Mouse (Mus musculus) hindbrain, embryonic 11.5 days (tissue): ENCODE results near the gene Dnase2a. TPM values are rescaled to one million over a fixed set of nuclear protein-coding genes. Genes with fewer than 3 reads are reported as not detected.

Source experiments
- ATAC-seq: fragments of 200-750 bp; cut with Nextera tagmentation; 2 replicates; pipeline ENCODE4 v1.8.0; 2017; ENCODE audit warnings: mild to moderate bottlenecking, moderate TSS enrichment, moderate library complexity; ENCODE audit not compliant: low FRiP score
- DNase-seq: peaks from one replicate; pipeline ENCODE4 v3.0.0-alpha.2; 2015; ENCODE audit warnings: low spot score
- H3K27ac ChIP-seq: fragments of 300-500 bp; sonication (generic); 2 replicates; pipeline ENCODE4 v1.5.1; 2014; ENCODE audit warnings: mild to moderate bottlenecking, low read depth, low read length
- H3K27me3 ChIP-seq: fragments of 300-500 bp; sonication (generic); 2 replicates; pipeline ENCODE4 v1.6.1; 2014; ENCODE audit warnings: mild to moderate bottlenecking, low read length, moderate library complexity, mixed read lengths; ENCODE audit not compliant: control insufficient read depth, insufficient read depth
- H3K36me3 ChIP-seq: fragments of 300-500 bp; sonication (generic); 2 replicates; pipeline ENCODE4 v1.6.1; 2014; ENCODE audit warnings: mild to moderate bottlenecking, low read length, moderate library complexity, mixed read lengths; ENCODE audit not compliant: control insufficient read depth, insufficient read depth
- H3K4me1 ChIP-seq: fragments of 300-500 bp; sonication (generic); replicated peaks from 2 replicates; pipeline ENCODE4 v1.6.1; 2014; ENCODE audit warnings: low read length, mixed read lengths; ENCODE audit not compliant: control insufficient read depth, insufficient read depth
- H3K4me2 ChIP-seq: fragments of 300-500 bp; sonication (generic); replicated peaks from 2 replicates; pipeline ENCODE4 v1.6.1; 2014; ENCODE audit warnings: mild to moderate bottlenecking, low read depth, low read length
- H3K4me3 ChIP-seq: fragments of 300-500 bp; sonication (generic); 2 replicates; pipeline ENCODE4 v1.5.1; 2014; ENCODE audit warnings: low read depth, low read length
- H3K9ac ChIP-seq: fragments of 300-500 bp; sonication (generic); 2 replicates; pipeline ENCODE4 v1.6.1; 2014; ENCODE audit warnings: low read depth, low read length
- H3K9me3 ChIP-seq: fragments of 300-500 bp; sonication (generic); 2 replicates; pipeline ENCODE4 v1.6.1; 2016; ENCODE audit warnings: low read length; ENCODE audit not compliant: control insufficient read depth
- WGBS: fragments of 180-500 bp; shearing (Covaris S2); extraction: QIAGEN DNeasy Blood & Tissue Kit; methylation state at CpG from one replicate; pipeline ENCODE4 v1.1.7; 2014; 5-methylcytosine and 5-hydroxymethylcytosine counted together
- polyA plus RNA-seq: library from polyadenylated mRNA; unstranded; fragments of >200 nt; fragmentation: Nextera tagmentation; extraction: Ambion mirVana; gene quantifications from 2 replicates; pipeline ENCODE4 v1.2.1, GENCODE M21; 2014

Gene Dnase2a
- 5.8 and 6.4 TPM in 2 replicates for polyA plus RNA-seq

DNA sequence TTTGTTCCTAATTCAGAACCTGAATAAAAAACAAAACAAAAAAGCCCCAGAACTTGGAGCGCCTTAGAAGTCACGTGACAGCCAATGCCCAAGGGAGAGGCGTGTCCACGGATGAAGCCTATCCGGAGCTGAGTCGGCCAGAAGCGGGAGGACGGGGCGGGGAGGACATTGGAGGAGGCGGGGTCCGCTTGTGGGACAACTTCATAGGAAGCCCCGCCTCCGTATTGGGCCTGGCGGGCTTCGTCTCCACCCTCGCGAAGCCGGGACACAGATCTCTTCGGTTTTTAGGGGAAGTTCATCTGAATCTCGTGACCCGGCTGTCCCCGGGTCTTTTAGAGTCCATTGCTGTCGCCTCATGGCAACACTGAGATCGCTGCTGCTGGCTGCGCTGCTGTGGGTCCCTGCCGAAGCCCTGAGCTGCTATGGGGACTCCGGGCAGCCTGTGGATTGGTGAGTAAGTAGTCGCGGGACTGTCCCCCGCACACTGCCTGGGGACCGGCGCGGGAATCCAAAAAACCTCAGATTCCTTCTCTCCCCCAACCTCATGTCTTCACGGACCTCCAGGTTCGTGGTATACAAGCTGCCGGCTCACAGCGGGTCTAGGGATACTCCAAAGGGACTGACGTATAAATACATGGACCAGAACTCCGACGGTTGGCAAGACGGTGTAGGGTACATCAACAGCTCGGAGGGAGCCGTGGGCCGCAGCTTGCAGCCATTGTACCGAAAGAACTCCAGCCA is at the start of gene Dnase2a:
Gene Dnase2a (plus strand): TSS at position 140 of the 741 bp plus-strand sequence.
- Histone ChIP-seq H3K4me2 (peak within 1 kb of the TSS; percentile 75), H3K4me3 (peak within 1 kb of the TSS; percentile 41), H3K36me3 (no peaks in the 10 kb centered on the region), H3K4me1 (0 out of 2 replicates have a peak, but pooled peaks cover 7% of the 10 kb centered on the region), H3K9me3 (no peaks in the 10 kb centered on the region), H3K9ac (peak within 1 kb of the TSS; percentile 52; the same call in 1 of the 2 replicates), H3K27me3 (peaks cover 39% of the 10 kb centered on the region), H3K27ac (no peak within 1 kb of the TSS)
- ATAC-seq: peak; percentile 91
- DNase-seq: peak; percentile 95
- WGBS: 1% methylated on average over 45 of the region's 45 CpGs

DNA sequence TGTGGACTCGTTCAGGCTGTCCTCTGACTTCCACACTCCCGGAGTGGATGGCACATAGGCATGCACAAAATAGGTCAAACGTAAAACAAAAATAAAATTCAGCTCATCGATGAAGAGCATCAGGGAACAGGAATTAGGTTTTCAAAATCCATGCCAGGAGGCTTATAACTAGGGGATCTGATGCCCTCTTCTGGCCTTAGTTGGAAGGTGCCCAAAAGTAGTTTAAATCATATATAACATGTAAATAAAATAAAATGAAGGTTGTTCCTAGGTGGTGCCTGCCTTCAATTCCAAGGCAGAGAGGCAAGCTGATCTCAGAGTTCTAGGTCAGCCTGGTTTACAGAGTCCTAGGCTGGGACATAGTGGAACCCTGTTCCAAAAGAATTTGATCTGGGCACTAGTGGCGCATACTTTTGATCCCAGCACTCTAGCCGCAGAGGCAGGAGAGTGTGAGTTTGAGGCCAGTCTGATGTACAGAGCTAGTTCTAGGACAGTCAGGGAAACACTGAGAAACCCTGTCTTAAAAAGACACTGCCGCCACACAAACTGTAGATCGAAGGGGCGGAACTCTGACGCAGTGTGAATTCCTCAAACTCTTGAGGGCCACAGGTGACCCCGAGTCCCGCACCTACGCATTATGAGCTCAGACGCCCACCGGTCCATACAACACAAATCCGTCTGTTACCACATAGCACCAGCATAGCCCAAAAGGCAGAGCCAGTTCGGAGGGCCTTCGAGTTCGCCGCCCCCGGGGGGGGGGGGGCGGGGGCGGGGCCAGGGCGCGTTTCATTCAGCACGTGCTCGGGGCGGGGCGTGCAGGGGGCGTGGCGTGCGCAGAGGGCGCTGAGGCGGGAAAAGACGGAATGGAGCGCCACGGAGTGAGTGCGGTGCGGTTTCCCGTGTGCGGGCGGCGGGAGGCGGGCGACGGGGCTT is 36.7 kb upstream of the Dnase2a start, which contains the start of gene Syce2:
Gene Syce2 (plus strand): TSS at position 736 of the 933 bp plus-strand sequence.
- H3K4me1 ChIP-seq: peaks cover 3% of the 10 kb centered on the region; the same call in 1 of the 2 replicates
- peaks cover 4% of the 10 kb centered on the region; the same call in 1 of the 2 replicates for H3K27me3 ChIP-seq
- peaks cover 13% of the 10 kb centered on the region for H3K36me3 ChIP-seq
- no peaks in the 10 kb centered on the region for H3K9me3 ChIP-seq
- H3K9ac ChIP-seq: peak within 1 kb of the TSS; percentile 34
- peak within 1 kb of the TSS; percentile 29 for H3K4me3 ChIP-seq
- DNase-seq (peak; percentile 76), ATAC-seq (peak; percentile 73)
- WGBS: 20% methylated on average over 35 of the region's 46 CpGs
- H3K4me2 ChIP-seq: peak within 1 kb of the TSS; percentile 51
- H3K27ac ChIP-seq: no peak within 1 kb of the TSS

DNA sequence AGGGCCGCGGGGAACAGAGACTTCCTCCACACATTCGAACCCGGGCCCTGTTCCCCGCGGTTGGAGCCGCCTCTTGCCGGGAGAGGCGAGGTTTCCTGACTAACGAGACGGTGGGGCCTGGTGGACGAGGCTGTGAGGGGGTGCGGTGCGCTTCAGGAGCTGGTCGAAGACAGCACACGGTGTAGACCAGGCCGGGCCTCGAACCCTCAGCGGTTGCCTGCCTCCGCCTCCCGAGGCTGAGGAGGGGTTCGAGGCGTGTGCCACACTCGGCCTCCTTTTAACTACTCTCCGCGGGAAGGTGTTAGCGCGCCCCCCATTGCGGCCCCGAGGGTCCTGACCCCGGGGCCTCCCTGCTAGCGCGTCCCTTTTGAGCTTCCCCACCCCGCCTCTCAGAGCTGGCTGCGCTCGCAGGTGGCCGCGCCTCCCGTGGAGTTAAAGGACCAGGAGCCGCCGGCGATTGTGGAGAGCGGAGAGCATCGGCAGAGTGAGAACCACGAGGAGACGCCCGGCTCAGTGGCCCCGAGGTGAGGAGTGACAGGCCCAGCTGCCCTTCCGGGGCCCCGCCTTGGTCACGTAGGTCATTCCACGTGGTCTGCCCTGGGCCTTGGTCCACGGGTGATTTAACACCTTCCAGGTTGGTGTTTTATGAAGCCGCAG is 35.9 kb upstream of the Dnase2a start:
- Histone ChIP-seq H3K36me3 (peaks cover 13% of the 10 kb centered on the region), H3K27ac (no peak overlapping the region), H3K27me3 (peaks cover 4% of the 10 kb centered on the region; the same call in 1 of the 2 replicates), H3K4me3 (peak overlapping the region; percentile 29), H3K4me1 (peaks cover 3% of the 10 kb centered on the region; the same call in 1 of the 2 replicates), H3K9ac (peak overlapping the region; percentile 34), H3K4me2 (peak overlapping the region; percentile 51), H3K9me3 (no peaks in the 10 kb centered on the region)
- ATAC-seq (peak; percentile 71), DNase-seq (peak; percentile 51)
- 3% methylated on average over 50 of the region's 54 CpGs for WGBS

DNA sequence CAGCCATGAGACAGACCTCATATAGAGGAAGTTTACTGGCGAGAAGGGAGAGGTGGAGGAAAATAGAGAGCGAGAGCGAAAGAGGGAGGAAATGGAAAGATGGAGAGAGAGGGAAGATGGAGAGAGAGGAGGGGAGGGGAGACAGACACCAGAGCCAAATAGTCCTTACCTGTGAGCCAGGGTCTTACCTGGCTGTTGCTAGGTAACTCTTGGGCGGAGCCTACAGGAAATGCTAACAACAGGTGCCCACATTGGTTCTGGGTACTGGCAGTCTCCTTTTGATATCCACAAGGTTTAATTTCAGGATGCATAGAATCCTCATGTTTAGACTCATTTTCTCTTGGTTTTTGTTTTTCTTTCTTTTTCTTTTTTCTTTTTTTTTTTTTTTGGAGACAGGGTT is 35.3 kb upstream of the Dnase2a start:
- peaks cover 3% of the 10 kb centered on the region; the same call in 1 of the 2 replicates for H3K4me1 ChIP-seq
- H3K27ac ChIP-seq: no peak overlapping the region
- peaks cover 4% of the 10 kb centered on the region; the same call in 1 of the 2 replicates for H3K27me3 ChIP-seq
- no peak overlapping the region for H3K4me3 ChIP-seq
- H3K9me3 ChIP-seq: no peaks in the 10 kb centered on the region
- peaks cover 8% of the 10 kb centered on the region for H3K36me3 ChIP-seq
- ATAC-seq: no peak
- DNase-seq: no peak
- peak overlapping the region; percentile 51 for H3K4me2 ChIP-seq
- whole genome bisulfite sequencing: 76% methylated on average over 4 of the region's 4 CpGs
- no peak overlapping the region for H3K9ac ChIP-seq

DNA sequence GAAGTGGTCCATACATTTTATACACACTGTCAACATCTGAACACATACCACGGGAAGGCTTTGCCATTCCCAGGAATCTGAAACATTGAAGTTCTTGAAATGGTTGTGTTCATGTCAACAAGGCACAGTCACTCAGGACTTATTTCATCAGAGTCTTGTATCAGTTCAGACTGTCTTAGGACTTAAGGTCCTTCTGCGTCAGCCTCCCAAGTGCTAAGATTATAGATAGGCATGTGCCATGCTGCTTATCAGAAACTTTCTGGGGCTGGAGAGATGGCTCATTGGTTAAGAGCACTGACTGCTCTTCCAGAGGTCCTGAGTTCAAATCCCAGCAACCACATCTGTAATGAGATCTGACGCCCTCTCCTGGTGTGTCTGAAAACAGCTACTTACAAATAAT is 34.0 kb upstream of the Dnase2a start:
- Histone ChIP-seq H3K4me3 (no peak overlapping the region), H3K27ac (no peak overlapping the region), H3K4me2 (no peak overlapping the region), H3K27me3 (peaks cover 4% of the 10 kb centered on the region; the same call in 1 of the 2 replicates), H3K9me3 (no peaks in the 10 kb centered on the region), H3K36me3 (no peaks in the 10 kb centered on the region), H3K4me1 (peaks cover 3% of the 10 kb centered on the region; the same call in 1 of the 2 replicates), H3K9ac (no peak overlapping the region)
- WGBS: 97% methylated on average over 3 of the region's 3 CpGs
- no peak for DNase-seq
- ATAC-seq: no peak

DNA sequence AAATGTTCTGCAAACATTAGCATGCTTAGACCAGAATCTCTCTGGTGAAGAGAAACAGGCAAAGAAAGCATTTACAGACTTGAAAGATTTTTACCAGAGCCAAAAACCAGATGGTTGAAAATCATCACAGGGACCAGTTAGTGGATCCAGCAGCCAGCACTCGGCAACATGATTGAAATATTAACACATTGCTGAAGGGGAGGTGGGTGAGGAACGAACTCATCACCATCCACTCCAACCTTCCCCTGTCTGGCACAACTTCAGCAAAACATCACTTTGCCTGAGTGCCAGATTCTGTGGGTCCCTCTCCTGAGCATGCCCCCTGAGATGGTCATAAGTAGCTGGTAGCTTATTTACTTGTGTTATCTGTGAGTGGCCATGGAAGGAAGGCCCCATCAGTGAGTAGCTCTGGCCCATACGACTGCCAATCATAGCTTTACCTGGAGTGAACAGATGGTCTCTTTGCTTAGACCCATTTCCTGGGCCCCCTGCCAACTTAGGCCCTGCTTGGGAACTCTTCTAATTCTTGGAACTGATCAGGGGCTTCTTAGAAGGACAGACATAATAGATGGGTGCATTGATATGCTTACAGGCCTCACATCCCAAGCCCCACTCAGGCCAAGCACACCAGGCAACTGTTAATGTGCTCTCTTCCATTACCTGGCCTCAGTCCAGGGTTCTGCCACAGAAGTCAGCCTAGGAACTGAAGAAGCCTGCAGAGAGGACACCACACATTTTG is 30.9 kb upstream of the Dnase2a start:
- ATAC-seq: no peak
- no peak overlapping the region for H3K4me2 ChIP-seq
- H3K4me3 ChIP-seq: no peak overlapping the region
- no peaks in the 10 kb centered on the region for H3K36me3 ChIP-seq
- WGBS: 80% methylated on average over 3 of the region's 3 CpGs
- no peak overlapping the region for H3K9ac ChIP-seq
- H3K4me1 ChIP-seq: peaks cover 2% of the 10 kb centered on the region; the same call in 1 of the 2 replicates
- no peaks in the 10 kb centered on the region for H3K9me3 ChIP-seq
- DNase-seq: no peak
- H3K27ac ChIP-seq: no peak overlapping the region
- peaks cover 4% of the 10 kb centered on the region; the same call in 1 of the 2 replicates for H3K27me3 ChIP-seq

DNA sequence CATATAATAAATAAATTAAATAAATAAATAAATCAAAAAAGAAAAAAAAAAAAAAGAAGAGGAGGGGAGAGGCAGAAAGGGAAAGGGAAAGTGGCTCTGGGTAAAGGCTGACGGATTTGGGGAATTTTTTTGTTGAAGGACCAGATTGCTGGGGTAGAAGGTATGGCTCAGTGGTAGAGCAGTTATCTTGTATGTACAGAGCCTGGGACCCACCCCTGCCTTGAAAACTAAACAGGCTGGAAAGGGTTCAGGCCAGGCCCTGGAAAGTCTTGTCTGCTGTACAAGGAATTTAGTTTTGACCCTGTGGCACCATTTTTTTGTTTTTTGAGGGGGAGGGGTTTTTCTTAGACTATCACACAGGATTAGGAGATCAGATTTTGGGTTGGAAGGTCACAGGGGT is 29.4 kb upstream of the Dnase2a start:
- DNase-seq (no peak), ATAC-seq (no peak)
- Histone ChIP-seq H3K4me3 (no peak overlapping the region), H3K27me3 (no peaks in the 10 kb centered on the region), H3K4me2 (no peak overlapping the region), H3K9me3 (no peaks in the 10 kb centered on the region), H3K9ac (no peak overlapping the region), H3K36me3 (no peaks in the 10 kb centered on the region), H3K4me1 (no peaks in the 10 kb centered on the region), H3K27ac (no peak overlapping the region)
- WGBS: 78% methylated on average over 1 of the region's 1 CpGs
